Mouse (Mus musculus): ENCODE measurements around the gene Cdh15.

The Cdh15 gene

GRCm38 (mm10) chr8:122844161-122844560, 3.6 kb upstream of the Cdh15 start:
- no peak for DNase-seq (ENCODE audit: low spot score)

GRCm38 (mm10) chr8:122845662-122846061, 2.1 kb upstream of the Cdh15 start:
- DNase-seq (ENCODE audit: low spot score) = peak; percentile 18

DNA sequence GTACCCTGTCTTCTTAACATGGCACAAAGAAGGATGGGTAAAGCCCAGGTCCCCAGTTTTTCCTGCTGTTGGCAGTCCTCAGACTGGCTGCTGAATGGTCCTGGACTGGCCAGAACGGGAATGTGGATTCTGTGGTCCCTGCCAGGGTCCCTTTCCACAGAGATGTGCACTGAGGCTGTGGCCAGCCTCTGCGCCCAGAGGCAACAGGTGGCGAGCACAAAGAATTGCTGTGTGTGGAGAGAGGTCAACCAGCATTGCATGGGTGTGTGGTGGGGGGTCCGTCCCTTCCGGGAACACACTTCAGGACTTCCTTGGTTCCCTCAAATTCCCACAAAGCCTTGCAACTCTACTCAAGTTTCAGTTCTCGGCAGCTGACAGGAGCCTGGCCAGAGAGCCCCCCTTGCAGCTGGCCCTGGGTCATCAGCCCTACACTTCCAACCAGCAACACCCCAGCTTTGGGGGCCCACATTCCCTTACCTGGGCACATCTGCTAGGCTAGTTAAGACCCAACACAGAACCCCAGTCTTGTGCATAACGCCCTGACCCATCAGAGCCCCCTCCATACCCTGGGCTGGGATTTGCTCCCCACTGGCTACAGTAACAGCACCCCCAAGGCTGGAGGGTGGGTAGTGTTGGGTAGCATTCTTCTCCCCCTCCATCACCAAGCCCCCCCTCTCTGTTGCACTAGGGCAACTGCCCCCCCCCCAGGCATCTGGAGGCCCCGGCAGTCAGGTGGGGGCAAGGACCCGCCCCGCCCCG, 1.6 kb downstream of the Cdh15 start:
- DNase-seq (ENCODE audit: low spot score) = no peak

DNA sequence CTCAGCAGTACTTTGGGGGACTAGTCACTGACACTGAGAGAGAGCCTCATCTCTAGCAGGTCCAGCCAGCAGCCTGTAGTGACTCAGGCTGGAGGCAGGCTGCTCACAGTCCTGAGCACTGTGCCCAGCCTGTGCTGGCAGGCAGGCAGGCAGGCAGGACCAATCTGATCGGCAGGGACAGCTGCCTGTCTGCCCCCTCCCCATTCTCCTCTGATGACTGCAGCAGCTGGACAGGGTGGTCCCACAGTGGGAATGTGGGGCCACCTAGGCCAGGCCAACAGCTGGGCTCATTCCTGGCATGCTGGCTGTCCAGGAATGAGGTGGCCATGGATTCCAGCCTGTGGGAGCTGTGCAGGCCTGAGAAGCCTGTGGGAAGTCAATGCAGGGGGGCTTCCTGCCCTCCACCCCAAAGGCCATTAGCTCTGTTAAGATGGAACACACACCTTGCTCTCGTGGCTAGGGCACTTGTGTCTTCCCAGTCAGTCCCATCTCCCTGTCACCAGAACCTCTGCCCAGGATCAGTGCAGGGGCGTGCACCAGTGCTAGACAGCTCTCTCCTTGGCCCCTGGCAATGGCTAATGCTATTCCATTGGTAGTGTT, 3.0 kb downstream of the Cdh15 start:
- DNase-seq (ENCODE audit: low spot score) = no peak

GRCm38 (mm10) chr8:122851692-122852545, 4.2 kb downstream of the Cdh15 start:
- no peak for DNase-seq (ENCODE audit: low spot score)

DNA sequence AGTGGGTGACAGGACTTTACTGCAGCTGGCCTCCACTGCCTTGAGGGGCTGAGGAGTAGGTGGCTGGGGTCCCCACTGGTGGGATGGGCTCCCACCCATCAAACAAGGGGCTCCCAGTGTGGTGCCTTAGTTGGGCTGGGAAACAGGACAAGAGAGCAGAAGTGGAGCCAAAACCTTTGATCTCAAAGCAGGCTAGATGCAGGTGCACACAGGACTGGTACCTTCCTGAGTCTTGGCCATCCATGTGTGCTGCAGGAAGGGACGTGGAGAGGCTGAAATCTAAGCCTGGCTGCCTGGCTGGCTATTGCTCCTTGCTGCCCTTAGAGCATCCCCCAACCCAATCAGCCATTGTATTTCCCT, 4.8 kb downstream of the Cdh15 start:
- DNase-seq (ENCODE audit: low spot score) = no peak

- no peak for DNase-seq (ENCODE audit: low spot score)
Observed at GRCm38 (mm10) chr8:122853340-122853771, 5.6 kb downstream of the Cdh15 start.

- DNase-seq (ENCODE audit: low spot score) = no peak
Observed at GRCm38 (mm10) chr8:122854388-122854787, 6.6 kb downstream of the Cdh15 start.

GRCm38 (mm10) chr8:122855123-122855522, 7.4 kb downstream of the Cdh15 start:
- no peak for DNase-seq (ENCODE audit: low spot score)

DNA sequence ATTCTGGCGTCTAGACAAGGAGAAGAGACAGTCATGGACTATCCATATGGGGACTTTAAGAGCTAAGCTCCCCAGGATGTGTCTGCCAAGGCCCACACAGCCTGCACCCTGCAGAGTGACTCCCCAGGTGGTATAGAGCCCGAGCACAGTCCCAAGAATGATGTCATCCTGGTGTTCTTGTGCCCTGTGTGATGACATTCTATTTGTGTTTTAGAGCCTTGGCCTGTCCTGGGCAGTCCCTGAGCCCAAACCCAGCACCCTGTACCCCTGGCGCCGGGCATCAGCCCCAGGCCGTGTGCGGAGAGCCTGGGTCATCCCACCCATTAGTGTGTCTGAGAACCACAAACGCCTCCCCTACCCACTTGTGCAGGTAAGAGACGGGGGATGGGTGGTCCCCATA, 8.5 kb downstream of the Cdh15 start:
- no peak for DNase-seq (ENCODE audit: low spot score)

GRCm38 (mm10) chr8:122859843-122860242, 12.1 kb downstream of the Cdh15 start:
- no peak for DNase-seq (ENCODE audit: low spot score)

DNA sequence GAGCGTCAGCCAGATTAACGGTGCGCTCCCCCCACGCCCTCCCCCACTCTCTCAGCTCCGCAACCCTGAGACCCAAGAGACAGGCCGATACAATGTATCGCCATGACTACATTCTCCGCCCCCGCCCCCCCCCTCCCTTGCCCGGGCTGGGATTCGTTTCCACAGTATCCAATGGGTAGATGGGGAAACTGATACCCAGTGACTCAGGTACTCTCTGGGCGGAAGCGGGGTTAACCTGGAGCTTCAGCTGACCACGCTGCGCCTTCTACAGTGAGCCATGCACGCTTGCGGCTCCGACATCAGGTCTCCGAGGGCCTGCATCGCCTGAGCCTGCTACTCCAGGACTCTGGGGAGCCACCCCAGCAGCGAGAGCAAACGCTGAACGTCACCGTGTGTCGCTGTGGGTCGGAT, 17.0 kb downstream of the Cdh15 start:
- no peak for DNase-seq (ENCODE audit: low spot score)

DNA sequence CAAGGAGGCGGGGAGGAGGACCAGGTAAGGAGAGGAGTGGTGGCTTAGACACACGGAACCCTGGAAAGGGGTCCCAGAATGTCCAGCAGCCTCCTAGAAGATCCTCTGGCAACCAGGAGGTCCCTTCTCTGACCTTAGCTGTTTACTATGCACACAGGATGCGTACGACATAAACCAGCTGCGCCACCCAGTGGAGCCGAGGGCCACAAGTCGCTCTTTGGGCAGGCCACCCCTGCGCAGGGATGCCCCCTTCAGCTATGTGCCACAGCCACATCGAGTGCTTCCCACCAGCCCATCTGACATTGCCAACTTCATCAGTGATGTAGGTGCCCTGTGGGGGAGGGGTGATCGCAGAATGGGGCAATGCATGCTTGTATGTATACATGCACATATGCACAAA, 17.7 kb downstream of the Cdh15 start:
- no peak for DNase-seq (ENCODE audit: low spot score)

DNA sequence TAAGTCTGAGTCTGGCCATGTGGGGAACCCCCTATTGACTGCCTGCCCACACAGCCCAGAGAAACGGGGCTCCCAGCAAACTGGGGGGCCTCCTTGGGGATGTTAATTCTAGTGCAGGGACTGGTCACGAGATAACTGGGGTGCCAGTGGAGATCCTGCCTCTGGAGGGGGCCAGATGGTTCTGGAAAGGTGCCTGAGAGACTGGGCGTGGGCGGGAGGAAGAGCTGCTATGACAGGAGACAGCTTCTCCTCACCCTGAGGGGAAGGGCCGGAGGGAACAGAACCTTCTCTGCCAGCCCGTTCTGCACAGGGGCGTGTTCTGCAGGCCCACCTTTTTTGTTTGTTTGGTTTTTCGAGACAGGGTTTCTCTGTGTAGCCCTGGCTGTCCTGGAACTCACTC, 18.5 kb downstream of the Cdh15 start:
- no peak for DNase-seq (ENCODE audit: low spot score)

DNA sequence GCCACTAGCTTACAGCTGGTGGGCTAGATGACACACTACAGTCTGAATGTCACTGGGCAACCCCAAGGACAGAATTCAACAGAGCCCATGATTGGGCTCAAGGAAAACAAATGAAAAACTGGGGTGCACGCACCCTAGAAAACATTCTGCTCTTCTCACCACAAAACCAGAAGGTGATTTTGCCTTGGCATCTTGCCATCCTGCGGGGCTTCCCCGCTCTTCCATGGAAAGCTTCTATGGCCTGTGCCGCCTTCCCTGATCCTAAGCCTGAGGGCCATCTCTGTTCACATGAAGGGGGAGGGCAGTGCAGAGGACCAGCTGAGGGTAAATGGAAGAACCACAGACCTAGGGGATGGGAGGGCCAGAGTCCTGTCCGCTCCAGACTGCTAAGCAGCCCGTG, 20.2 kb downstream of the Cdh15 start:
- no peak for DNase-seq (ENCODE audit: low spot score)

DNA sequence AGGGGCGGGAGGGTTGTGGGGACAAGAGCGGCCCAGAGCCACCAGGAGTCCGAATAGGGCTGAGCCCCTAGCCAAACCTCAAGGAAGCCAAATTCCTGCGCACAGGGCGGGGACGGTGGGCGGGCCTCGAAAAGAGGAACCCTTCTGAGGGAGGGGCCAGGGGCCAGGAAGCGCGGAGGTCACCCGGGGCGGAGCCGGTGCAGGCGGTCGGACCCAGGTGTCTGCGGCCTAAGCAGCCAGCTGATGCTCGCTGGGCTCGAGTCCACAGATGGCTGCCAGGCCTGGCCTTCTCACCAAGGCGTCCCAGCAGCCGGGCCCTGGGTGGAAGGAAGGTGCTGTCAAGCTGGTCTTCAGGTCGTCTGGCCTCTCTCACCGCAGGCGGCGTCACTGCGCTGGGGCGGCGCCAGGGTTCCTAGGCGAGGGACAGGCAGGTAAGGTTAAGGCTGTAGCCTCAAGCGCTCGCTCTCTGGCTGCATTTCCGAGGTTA, 22.7 kb downstream of the Cdh15 start:
- no peak for DNase-seq (ENCODE audit: low spot score)

GRCm38 (mm10) chr8:122871663-122872062, 23.9 kb downstream of the Cdh15 start:
- DNase-seq (ENCODE audit: low spot score) = no peak

- DNase-seq (ENCODE audit: low spot score) = no peak
Observed at GRCm38 (mm10) chr8:122873171-122873570, 25.4 kb downstream of the Cdh15 start.

- no peak for DNase-seq (ENCODE audit: low spot score)
Observed at GRCm38 (mm10) chr8:122875186-122875585, 27.4 kb downstream of the Cdh15 start.

- DNase-seq (ENCODE audit: low spot score) = no peak
Observed at GRCm38 (mm10) chr8:122878231-122878630, 30.5 kb downstream of the Cdh15 start.

- no peak for DNase-seq (ENCODE audit: low spot score)
Observed at GRCm38 (mm10) chr8:122880302-122880701, 32.5 kb downstream of the Cdh15 start.

DNA sequence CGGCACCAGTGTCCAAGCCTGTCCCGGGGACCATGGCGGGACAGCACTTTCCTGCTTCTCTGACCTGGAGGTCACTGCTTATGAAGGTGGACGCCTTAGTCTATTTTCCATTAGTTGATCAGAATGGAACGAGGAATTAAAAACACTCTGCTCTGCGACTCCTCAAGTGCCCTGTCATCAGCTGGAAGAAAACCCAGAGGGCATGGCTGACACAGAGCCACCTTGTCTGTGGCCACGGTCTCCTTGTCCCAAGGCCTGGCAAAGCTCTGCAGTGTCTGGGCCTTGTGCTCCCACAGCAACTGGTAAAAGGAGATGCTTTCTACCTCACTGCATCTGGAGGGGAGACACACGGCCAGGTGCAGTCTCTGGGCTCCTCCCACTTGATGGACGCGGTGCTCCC, 35.9 kb downstream of the Cdh15 start:
- DNase-seq (ENCODE audit: low spot score) = no peak

- no peak for DNase-seq (ENCODE audit: low spot score)
Observed at GRCm38 (mm10) chr8:122891440-122891839, 43.7 kb downstream of the Cdh15 start.

All from ovary, postnatal 10 days (tissue).